Mouse (Mus musculus) hindbrain, embryonic 12.5 days (tissue): Measurements from ENCODE around the gene Mob2. TPM values are rescaled to one million over a fixed set of nuclear protein-coding genes. Genes with fewer than 3 reads are reported as not detected.
A peak's percentile ranks its signal among the peaks of the same experiment; 100 is the strongest.

ENCODE experiments used
- ATAC-seq: fragments of 200-750 bp; cut with Nextera tagmentation; 2 replicates; pipeline ENCODE4 v1.8.0; 2017; ENCODE audit warnings: moderate TSS enrichment; ENCODE audit not compliant: low FRiP score
- H3K27ac ChIP-seq: fragments of 300-500 bp; sonication (generic); 2 replicates; pipeline ENCODE4 v1.5.1; 2016; ENCODE audit warnings: mild to moderate bottlenecking
- H3K27me3 ChIP-seq: fragments of 300-500 bp; sonication (generic); 2 replicates; pipeline ENCODE4 v1.6.1; 2016; ENCODE audit warnings: mild to moderate bottlenecking
- H3K36me3 ChIP-seq: fragments of 300-500 bp; sonication (generic); 2 replicates; pipeline ENCODE4 v1.6.1; 2016; ENCODE audit warnings: mild to moderate bottlenecking
- H3K4me1 ChIP-seq: fragments of 300-500 bp; sonication (generic); 2 replicates; pipeline ENCODE4 v1.6.1; 2016
- H3K4me2 ChIP-seq: fragments of 300-500 bp; sonication (generic); replicated peaks from 2 replicates; pipeline ENCODE4 v1.6.1; 2016; ENCODE audit warnings: mild to moderate bottlenecking
- H3K4me3 ChIP-seq: fragments of 300-500 bp; sonication (generic); 2 replicates; pipeline ENCODE4 v1.5.1; 2016; ENCODE audit warnings: mild to moderate bottlenecking
- H3K9ac ChIP-seq: fragments of 300-500 bp; sonication (generic); 2 replicates; pipeline ENCODE4 v1.6.1; 2016; ENCODE audit warnings: mild to moderate bottlenecking, moderate library complexity
- H3K9me3 ChIP-seq: fragments of 300-500 bp; sonication (generic); replicated peaks from 2 replicates; pipeline ENCODE4 v1.6.1; 2016; ENCODE audit warnings: mild to moderate bottlenecking
- WGBS: fragments of 180-500 bp; shearing (Covaris S2); methylation state at CpG from one replicate; pipeline ENCODE4 v1.1.7; 2016; 5-methylcytosine and 5-hydroxymethylcytosine counted together
- polyA plus RNA-seq: library from polyadenylated mRNA; unstranded; fragments of >200 nt; fragmentation: Nextera tagmentation; extraction: Ambion mirVana; gene quantifications from 2 replicates; pipeline ENCODE4 v1.2.1, GENCODE M21; 2016

Gene Mob2
- polyA plus RNA-seq, 1 experiment from 2014 or later = 48.0 TPM

GRCm38 (mm10) chr7:142074146-142074886, 13.5 kb upstream of the Mob2 start:
- no peak for ATAC-seq
- 74% methylated on average over 8 of the region's 8 CpGs for WGBS
- Histone ChIP-seq H3K4me1 (peaks cover 3% of the 10 kb centered on the region; the same call in 1 of the 2 replicates), H3K9ac (no peak overlapping the region), H3K27me3 (peaks cover 8% of the 10 kb centered on the region; the same call in 1 of the 2 replicates), H3K36me3 (0 out of 2 replicates have a peak, but pooled peaks cover 4% of the 10 kb centered on the region), H3K4me3 (no peak overlapping the region), H3K27ac (no peak overlapping the region), H3K4me2 (no peak overlapping the region), H3K9me3 (no peaks in the 10 kb centered on the region; the same call in 1 of the 2 replicates)

GRCm38 (mm10) chr7:142071717-142072116, 10.9 kb upstream of the Mob2 start:
- H3K9ac ChIP-seq = no peak overlapping the region
- no peak for ATAC-seq
- H3K27me3 ChIP-seq = peaks cover 12% of the 10 kb centered on the region
- H3K4me2 ChIP-seq = no peak overlapping the region
- no peak overlapping the region for H3K4me3 ChIP-seq
- H3K9me3 ChIP-seq = no peaks in the 10 kb centered on the region; the same call in 1 of the 2 replicates
- H3K27ac ChIP-seq = no peak overlapping the region
- H3K36me3 ChIP-seq = no peaks in the 10 kb centered on the region
- H3K4me1 ChIP-seq = peaks cover 3% of the 10 kb centered on the region; the same call in 1 of the 2 replicates

GRCm38 (mm10) chr7:142071212-142071578, 10.3 kb upstream of the Mob2 start:
- Histone ChIP-seq H3K27ac (no peak overlapping the region), H3K9me3 (no peaks in the 10 kb centered on the region; the same call in 1 of the 2 replicates), H3K4me2 (peak overlapping the region; percentile 45), H3K36me3 (no peaks in the 10 kb centered on the region), H3K27me3 (peaks cover 12% of the 10 kb centered on the region), H3K4me3 (0 out of 2 replicates have a peak overlapping the region, but pooled peaks have one; percentile 14), H3K4me1 (peaks cover 3% of the 10 kb centered on the region; the same call in 1 of the 2 replicates), H3K9ac (peak overlapping the region; percentile 36; the same call in 1 of the 2 replicates)
- ATAC-seq = peak; percentile 81
- WGBS = 8% methylated on average over 8 of the region's 10 CpGs

- Histone ChIP-seq H3K36me3 (no peaks in the 10 kb centered on the region), H3K27me3 (peaks cover 12% of the 10 kb centered on the region), H3K4me3 (0 out of 2 replicates have a peak overlapping the region, but pooled peaks have one; percentile 14), H3K4me1 (peaks cover 3% of the 10 kb centered on the region; the same call in 1 of the 2 replicates), H3K4me2 (peak overlapping the region; percentile 45), H3K27ac (no peak overlapping the region), H3K9me3 (no peaks in the 10 kb centered on the region; the same call in 1 of the 2 replicates), H3K9ac (peak overlapping the region; percentile 36; the same call in 1 of the 2 replicates)
- WGBS = 14% methylated on average over 13 of the region's 13 CpGs
- peak; percentile 83 for ATAC-seq
These were observed 9.8 kb upstream of the Mob2 start for GRCm38 (mm10) chr7:142070458-142071211.

GRCm38 (mm10) chr7:142068429-142068828, 7.6 kb upstream of the Mob2 start:
- Histone ChIP-seq H3K9me3 (no peaks in the 10 kb centered on the region), H3K4me3 (no peak overlapping the region), H3K36me3 (no peaks in the 10 kb centered on the region), H3K27me3 (peaks cover 16% of the 10 kb centered on the region), H3K4me1 (peaks cover 3% of the 10 kb centered on the region; the same call in 1 of the 2 replicates), H3K27ac (no peak overlapping the region), H3K9ac (no peak overlapping the region), H3K4me2 (no peak overlapping the region)
- no peak for ATAC-seq
- 71% methylated on average over 4 of the region's 4 CpGs for WGBS

- peak overlapping the region; percentile 95 for H3K4me3 ChIP-seq
- H3K9me3 ChIP-seq = no peaks in the 10 kb centered on the region
- WGBS = 2% methylated on average over 59 of the region's 66 CpGs
- H3K27me3 ChIP-seq = peaks cover 7% of the 10 kb centered on the region; the same call in 1 of the 2 replicates
- peak overlapping the region; percentile 68 for H3K27ac ChIP-seq
- H3K4me1 ChIP-seq = peaks cover 19% of the 10 kb centered on the region
- ATAC-seq = peak; percentile 59
- peak overlapping the region; percentile 93 for H3K9ac ChIP-seq
- H3K36me3 ChIP-seq = peaks cover 11% of the 10 kb centered on the region; the same call in 1 of the 2 replicates
- H3K4me2 ChIP-seq = peak overlapping the region; percentile 98
These were observed 507 bp downstream of the Mob2 start for GRCm38 (mm10) chr7:142060185-142060930.

GRCm38 (mm10) chr7:142059024-142059423, 1.8 kb downstream of the Mob2 start:
- peaks cover 16% of the 10 kb centered on the region; the same call in 1 of the 2 replicates for H3K36me3 ChIP-seq
- no peak overlapping the region for H3K27ac ChIP-seq
- no peak for ATAC-seq
- no peak overlapping the region for H3K4me3 ChIP-seq
- H3K4me1 ChIP-seq = peaks cover 19% of the 10 kb centered on the region
- WGBS = 72% methylated on average over 2 of the region's 2 CpGs
- H3K4me2 ChIP-seq = no peak overlapping the region
- no peaks in the 10 kb centered on the region for H3K27me3 ChIP-seq
- H3K9me3 ChIP-seq = no peaks in the 10 kb centered on the region
- H3K9ac ChIP-seq = no peak overlapping the region

GRCm38 (mm10) chr7:142057121-142057520, 3.7 kb downstream of the Mob2 start:
- H3K36me3 ChIP-seq = peaks cover 18% of the 10 kb centered on the region; the same call in 1 of the 2 replicates
- H3K9me3 ChIP-seq = no peaks in the 10 kb centered on the region
- no peak overlapping the region for H3K4me3 ChIP-seq
- H3K4me2 ChIP-seq = no peak overlapping the region
- H3K9ac ChIP-seq = no peak overlapping the region
- no peaks in the 10 kb centered on the region for H3K27me3 ChIP-seq
- H3K27ac ChIP-seq = no peak overlapping the region
- ATAC-seq = no peak
- peaks cover 19% of the 10 kb centered on the region for H3K4me1 ChIP-seq
- WGBS = 93% methylated on average over 1 of the region's 1 CpGs

- H3K36me3 ChIP-seq = peaks cover 18% of the 10 kb centered on the region; the same call in 1 of the 2 replicates
- H3K27me3 ChIP-seq = no peaks in the 10 kb centered on the region
- WGBS = 74% methylated on average over 1 of the region's 1 CpGs
- H3K4me2 ChIP-seq = no peak overlapping the region
- peaks cover 18% of the 10 kb centered on the region for H3K4me1 ChIP-seq
- no peak overlapping the region for H3K9ac ChIP-seq
- H3K9me3 ChIP-seq = no peaks in the 10 kb centered on the region
- no peak overlapping the region for H3K4me3 ChIP-seq
- no peak overlapping the region for H3K27ac ChIP-seq
- no peak for ATAC-seq
These were observed 4.2 kb downstream of the Mob2 start for GRCm38 (mm10) chr7:142056601-142057061.

GRCm38 (mm10) chr7:142055431-142055830, 5.4 kb downstream of the Mob2 start:
- Histone ChIP-seq H3K9ac (no peak overlapping the region), H3K4me2 (no peak overlapping the region), H3K4me1 (peaks cover 13% of the 10 kb centered on the region), H3K4me3 (no peak overlapping the region), H3K27me3 (no peaks in the 10 kb centered on the region), H3K9me3 (no peaks in the 10 kb centered on the region), H3K36me3 (peaks cover 18% of the 10 kb centered on the region; the same call in 1 of the 2 replicates), H3K27ac (no peak overlapping the region)
- WGBS = 94% methylated on average over 3 of the region's 3 CpGs
- no peak for ATAC-seq

- H3K4me3 ChIP-seq = no peak overlapping the region
- no peak overlapping the region for H3K4me2 ChIP-seq
- H3K9ac ChIP-seq = no peak overlapping the region
- no peaks in the 10 kb centered on the region for H3K27me3 ChIP-seq
- no peak overlapping the region for H3K27ac ChIP-seq
- no peak for ATAC-seq
- no peaks in the 10 kb centered on the region for H3K4me1 ChIP-seq
- no peaks in the 10 kb centered on the region for H3K9me3 ChIP-seq
- peaks cover 8% of the 10 kb centered on the region; the same call in 1 of the 2 replicates for H3K36me3 ChIP-seq
These were observed 10.3 kb downstream of the Mob2 start for GRCm38 (mm10) chr7:142050536-142050935.
